Mouse (Mus musculus): Measurements from ENCODE around the gene Ap5z1.

GRCm38 (mm10) chr5:142518973-142519372 is 55.2 kb downstream of the Ap5z1 start:
- TF ChIP-seq CTCF (IDR thresholded peaks at IDR 0.05; ENCODE audit: low read depth, low read length) (no peak), GATA2 (IDR thresholded peaks at IDR 0.05; ENCODE audit: borderline replicate concordance, low read depth, low read length) (no peak), GATA1 (IDR thresholded peaks at IDR 0.05; ENCODE audit: borderline replicate concordance, low read length) (no peak), POLR2AphosphoS5 (IDR thresholded peaks at IDR 0.05; ENCODE audit: insufficient replicate concordance, low read depth, low read length) (no peak), TAL1 (conservative IDR thresholded peaks at IDR 0.05; ENCODE audit: low read depth, low read length) (no peak)
